Mouse (Mus musculus) 3134 (cell line): ENCODE measurements around the gene Ncoa1.
A peak's percentile ranks its signal among the peaks of the same experiment; 100 is the strongest.

Source experiments
- DNase-seq: peaks from one replicate; pipeline ENCODE4 v3.0.0-alpha.2; 2011; ENCODE audit warnings: low spot score; ENCODE audit not compliant: insufficient read length; ENCODE audit errors: extremely low read depth

Ncoa1 gene

GRCm38 (mm10) chr12:4233572-4234508 is 243.1 kb downstream of the Ncoa1 start, which contains the start of the genes Ptrhd1 and Cenpo:
TSS of gene Ptrhd1 (plus strand) at chr12:4234027.
TSS of gene Cenpo (minus strand) at chr12:4234294.
- DNase-seq, result peak; percentile 98

DNA sequence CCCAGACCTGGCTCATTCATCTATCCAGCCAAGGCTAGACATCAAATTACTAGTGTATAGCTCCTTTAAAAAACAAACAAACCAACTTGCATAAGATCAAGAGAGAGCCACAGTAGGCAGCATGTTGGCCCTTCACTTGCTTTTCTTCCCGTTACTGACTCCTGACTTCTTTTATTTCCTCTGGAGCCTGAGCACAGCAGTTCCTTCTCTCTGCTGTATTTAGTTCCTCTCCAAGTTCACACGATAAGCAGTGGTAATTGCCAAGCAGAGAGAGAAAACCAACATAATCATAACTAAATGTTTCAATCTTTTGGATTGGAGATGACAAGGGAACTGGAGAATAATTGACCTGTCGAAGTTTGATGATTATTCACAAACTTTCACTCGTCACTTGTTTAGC is 244.2 kb downstream of the Ncoa1 start:
- no peak for DNase-seq

GRCm38 (mm10) chr12:4230156-4230555 is 246.8 kb downstream of the Ncoa1 start:
- no peak for DNase-seq

- DNase-seq, result no peak
These were observed 264.1 kb downstream of the Ncoa1 start for GRCm38 (mm10) chr12:4212908-4213307.

- no peak for DNase-seq
These were observed 265.8 kb downstream of the Ncoa1 start for GRCm38 (mm10) chr12:4211174-4211573.

DNA sequence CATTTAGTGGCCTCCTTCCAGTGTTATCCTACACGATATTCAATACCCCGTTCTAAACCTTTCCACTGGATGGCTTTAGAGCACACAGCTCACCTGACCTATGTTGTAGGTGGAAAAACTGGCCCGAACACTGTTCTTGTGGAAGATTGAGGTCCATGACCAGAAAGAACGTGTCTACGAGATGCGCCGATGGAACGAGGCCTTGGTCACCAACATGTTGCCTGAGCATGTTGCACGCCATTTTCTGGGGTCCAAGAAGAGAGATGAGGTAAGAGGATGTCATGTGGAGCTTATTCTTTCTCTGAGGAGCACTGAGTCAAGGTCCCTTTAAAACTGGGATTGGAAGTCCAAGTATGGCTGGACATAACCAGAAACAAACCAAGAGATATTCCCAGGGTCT is 267.8 kb downstream of the Ncoa1 start:
- no peak for DNase-seq

- DNase-seq, result no peak
These were observed 268.4 kb downstream of the Ncoa1 start for GRCm38 (mm10) chr12:4208405-4209133.

GRCm38 (mm10) chr12:4206106-4206505 is 270.9 kb downstream of the Ncoa1 start:
- DNase-seq, result no peak

DNA sequence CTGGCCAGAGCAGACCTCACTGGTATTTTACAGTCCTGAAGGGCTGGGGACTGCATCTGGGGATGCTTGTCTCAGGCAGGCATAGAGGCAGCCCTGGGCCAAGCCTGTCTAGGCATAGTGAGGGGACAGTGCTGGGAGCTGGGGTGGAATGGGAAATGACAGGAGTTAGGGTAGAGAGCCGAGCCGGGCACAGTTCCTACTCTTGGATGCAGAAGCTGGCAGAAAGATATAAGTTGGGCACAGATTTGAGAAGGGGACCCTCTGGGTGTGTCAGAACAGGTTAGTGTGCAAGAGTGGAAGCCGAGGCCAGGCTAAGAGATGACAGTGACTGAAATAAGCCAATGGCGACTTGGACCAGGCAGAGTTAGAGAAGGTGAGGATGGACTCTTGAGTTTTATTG is 274.8 kb downstream of the Ncoa1 start:
- no peak for DNase-seq

DNA sequence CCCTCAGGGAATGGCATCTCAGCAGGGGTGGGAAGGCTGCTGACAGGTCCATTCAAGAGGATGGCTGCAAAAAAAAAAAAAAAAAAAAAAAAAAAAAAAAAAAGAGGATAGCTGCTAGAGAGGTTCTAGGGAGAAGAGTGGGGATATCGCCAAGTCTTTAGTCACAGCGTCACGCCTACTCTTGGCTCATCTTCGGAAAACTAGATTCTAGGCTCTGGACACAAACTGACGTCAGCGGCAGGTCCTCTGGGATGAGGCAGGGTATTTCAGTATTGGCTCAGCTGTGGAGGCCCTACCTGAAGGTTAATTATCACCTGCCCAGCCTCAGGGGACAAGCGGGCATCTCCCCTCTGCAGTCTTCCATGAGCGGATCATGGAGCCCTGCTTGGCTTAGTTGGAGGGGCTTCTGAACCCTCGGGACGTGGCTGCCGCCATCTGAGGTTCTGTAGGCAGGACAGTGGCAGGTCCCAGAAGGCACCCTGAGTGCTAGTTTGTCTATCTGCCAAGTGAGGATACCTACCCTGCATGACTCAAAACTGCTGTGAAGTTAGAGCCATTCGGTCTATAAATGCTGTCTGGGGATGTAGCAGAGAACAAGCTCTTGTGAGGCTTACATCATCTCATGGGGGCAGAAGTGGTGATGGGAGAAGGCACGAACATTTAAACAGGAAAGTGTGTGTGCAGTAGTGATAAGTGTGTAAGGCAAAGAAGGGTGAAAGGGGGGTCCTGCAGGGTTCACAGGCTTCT is 275.4 kb downstream of the Ncoa1 start:
- no peak for DNase-seq

GRCm38 (mm10) chr12:4199271-4199670 is 277.7 kb downstream of the Ncoa1 start:
- no peak for DNase-seq

- DNase-seq, result no peak
These were observed 278.3 kb downstream of the Ncoa1 start for GRCm38 (mm10) chr12:4198702-4199101.
